Mouse (Mus musculus): Measurements from ENCODE around the gene Hoxd13. TPM values are rescaled to one million over a fixed set of nuclear protein-coding genes. Genes with fewer than 3 reads are reported as not detected.
A peak's percentile ranks its signal among the peaks of the same experiment; 100 is the strongest.

The Hoxd13 gene
- polyA plus RNA-seq, 1 experiment from 2014 or later, result not detected

DNA sequence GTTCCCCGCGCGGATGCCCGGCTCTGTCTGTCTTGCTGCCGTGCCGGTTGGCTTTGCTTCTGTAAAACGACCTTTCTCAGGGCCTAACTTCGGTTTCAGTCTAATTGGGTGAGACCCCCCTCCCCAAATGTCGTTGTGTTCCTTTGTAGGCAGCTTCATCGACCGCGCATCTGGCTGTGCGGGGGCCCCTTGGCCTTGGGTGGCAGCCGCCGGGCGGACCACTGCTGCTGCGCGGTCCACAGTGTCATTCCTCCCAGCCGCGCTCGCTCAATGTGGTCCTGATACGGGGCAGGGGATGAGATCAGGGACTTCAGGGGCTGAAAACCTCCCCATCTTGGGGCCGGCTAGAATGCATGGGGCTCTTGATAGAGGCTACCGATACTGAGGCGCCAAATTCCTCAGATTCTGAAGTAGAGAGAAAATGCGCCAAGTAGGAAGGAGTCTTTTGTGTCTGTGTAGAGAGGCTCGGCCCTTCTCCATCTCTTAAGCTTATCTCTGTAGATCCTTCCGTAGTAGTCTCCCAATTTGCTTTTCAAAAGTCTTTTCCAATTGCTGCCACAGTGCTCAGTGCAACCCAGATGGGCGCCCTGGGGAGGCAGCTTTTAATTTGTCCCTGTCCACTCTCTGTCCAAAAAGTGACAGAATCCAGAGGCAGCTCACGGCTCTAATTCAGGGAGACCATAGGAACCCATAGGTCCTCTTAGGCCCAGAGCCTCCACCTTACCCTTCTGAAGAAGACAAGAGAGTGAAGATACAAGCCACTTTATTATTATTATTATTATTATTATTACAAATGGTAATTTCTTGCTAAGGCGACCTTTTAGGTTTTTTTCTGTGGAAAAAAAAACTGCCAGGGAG is 19.8 kb downstream of the Hoxd13 start:
- under 1% methylated on average over 31 of the region's 31 CpGs for WGBS
- DNase-seq (ENCODE audit: low spot score), result peak; percentile 62

DNA sequence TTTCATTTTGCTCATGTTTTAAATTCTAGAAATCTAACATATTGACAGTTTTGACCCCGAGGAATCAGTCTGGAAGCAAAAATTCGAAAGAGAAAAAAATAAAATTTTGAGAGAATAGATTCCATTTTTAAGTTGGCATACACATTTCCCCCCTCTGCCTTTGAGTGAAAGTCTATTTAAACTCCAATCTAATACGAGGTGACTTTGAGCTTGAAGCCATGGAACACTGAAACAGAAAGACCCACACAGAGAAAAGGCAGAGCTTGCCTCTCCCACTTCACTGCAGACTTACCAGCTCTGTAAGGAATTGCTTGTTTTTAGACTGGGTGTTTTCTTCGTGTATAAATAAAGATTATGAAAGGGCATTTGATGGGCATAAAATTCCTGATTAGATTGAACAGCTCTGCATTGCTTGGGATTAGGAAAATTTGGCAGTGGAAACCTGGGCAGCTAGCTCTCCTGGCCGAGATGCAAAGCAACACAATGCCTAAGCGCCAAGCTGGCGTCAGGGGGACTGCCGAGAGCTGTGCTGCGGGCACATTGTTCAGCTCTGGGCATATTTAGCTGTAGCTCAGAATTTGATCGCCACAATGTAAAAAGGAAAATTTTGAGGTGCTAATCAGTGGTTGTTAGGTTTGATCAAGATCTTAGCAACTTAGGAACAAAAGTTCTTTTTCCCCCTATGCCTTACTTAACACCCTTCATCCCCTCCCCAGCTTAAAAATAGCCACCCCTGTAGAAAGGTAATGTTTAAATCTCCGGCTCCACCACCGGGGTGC is 20.9 kb downstream of the Hoxd13 start:
- H3K4me1 ChIP-seq, result peaks cover 7% of the 10 kb centered on the region
- no peaks in the 10 kb centered on the region for H3K9me3 ChIP-seq
- 4% methylated on average over 12 of the region's 12 CpGs for WGBS
- no peak overlapping the region for H3K27ac ChIP-seq (replicated peaks)
- DNase-seq (ENCODE audit: low spot score), result peak; percentile 52
- no peaks in the 10 kb centered on the region for H3K36me3 ChIP-seq (replicated peaks)
- no peak overlapping the region for H3K4me3 ChIP-seq
- peaks cover 100% of the 10 kb centered on the region for H3K27me3 ChIP-seq (replicated peaks; ENCODE audit: low read depth, poor library complexity, severe bottlenecking)

More for the DNA sequence above, 19.8 kb downstream of the Hoxd13 start:
- no peaks in the 10 kb centered on the region for H3K36me3 ChIP-seq (replicated peaks)
- no peaks in the 10 kb centered on the region for H3K9me3 ChIP-seq
- peaks cover 9% of the 10 kb centered on the region for H3K4me1 ChIP-seq
- H3K27ac ChIP-seq (replicated peaks), result no peak overlapping the region
- H3K4me3 ChIP-seq, result no peak overlapping the region
- peaks cover 100% of the 10 kb centered on the region for H3K27me3 ChIP-seq (replicated peaks; ENCODE audit: low read depth, poor library complexity, severe bottlenecking)

DNA sequence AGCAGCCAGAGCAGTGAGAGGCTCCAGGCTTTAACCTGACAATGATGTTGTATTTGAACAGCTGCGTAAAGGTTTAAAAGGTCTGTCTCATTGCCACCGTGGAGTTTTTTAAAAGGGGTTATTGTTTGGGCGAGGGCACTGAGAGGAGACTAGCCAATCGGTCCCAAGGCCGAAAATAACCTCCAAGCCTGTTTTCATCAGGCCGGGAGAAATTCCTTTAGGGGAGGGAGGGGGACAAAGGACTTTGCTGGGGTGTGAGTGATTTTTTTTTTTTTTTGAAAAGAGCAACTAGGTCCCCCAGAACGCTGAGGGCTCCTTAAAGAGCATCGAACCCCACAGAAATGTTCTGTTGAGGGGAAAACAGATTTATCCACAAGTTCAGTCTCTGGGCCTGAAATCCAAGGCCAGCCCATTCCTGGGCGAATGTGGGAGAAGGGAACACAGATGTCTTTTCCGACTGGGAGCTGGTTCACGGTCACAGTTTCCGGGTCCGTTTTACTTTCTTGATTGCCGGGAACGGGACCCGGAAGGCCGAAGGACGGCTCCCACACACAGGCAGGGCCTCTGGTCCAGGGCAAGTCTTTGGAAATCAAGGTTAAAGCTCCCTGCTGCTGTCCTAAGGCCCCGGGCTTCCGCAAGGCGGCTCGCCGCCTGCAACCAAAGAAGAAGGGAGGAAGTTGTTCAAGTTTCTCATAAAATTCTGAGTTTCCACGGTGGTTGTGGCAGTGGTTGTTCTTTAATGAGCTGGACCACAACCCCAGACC is 21.6 kb downstream of the Hoxd13 start:
- H3K27me3 ChIP-seq (replicated peaks; ENCODE audit: low read depth, poor library complexity, severe bottlenecking), result peaks cover 100% of the 10 kb centered on the region
- DNase-seq (ENCODE audit: low spot score), result peak; percentile 69
- H3K36me3 ChIP-seq (replicated peaks), result no peaks in the 10 kb centered on the region
- H3K4me3 ChIP-seq, result no peak overlapping the region
- H3K9me3 ChIP-seq, result no peaks in the 10 kb centered on the region
- under 1% methylated on average over 24 of the region's 24 CpGs for WGBS
- H3K4me1 ChIP-seq, result peaks cover 7% of the 10 kb centered on the region
- no peak overlapping the region for H3K27ac ChIP-seq (replicated peaks)

DNA sequence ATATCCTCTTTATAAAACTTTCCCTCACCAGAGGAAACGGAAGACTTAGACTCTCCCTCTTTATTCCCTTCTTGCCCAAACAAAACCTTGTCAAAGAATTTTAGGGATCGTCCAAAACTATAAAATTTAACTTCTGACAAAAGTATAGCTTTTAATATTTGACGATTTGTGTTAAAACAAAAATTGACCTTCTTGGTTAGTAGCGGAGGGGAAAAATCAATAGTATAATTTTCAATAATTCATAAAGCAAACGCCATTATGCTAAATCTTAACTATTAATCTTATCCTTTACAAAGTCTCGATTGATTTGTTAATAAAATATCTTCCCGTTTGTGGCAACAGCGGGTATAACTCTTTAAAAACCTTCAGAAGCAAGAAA is 22.2 kb downstream of the Hoxd13 start:
- H3K36me3 ChIP-seq (replicated peaks), result no peaks in the 10 kb centered on the region
- H3K9me3 ChIP-seq, result no peaks in the 10 kb centered on the region
- WGBS, result 9% methylated on average over 8 of the region's 8 CpGs
- no peak overlapping the region for H3K4me3 ChIP-seq
- peaks cover 100% of the 10 kb centered on the region for H3K27me3 ChIP-seq (replicated peaks; ENCODE audit: low read depth, poor library complexity, severe bottlenecking)
- H3K27ac ChIP-seq (replicated peaks), result no peak overlapping the region
- no peak for DNase-seq (ENCODE audit: low spot score)
- peaks cover 7% of the 10 kb centered on the region for H3K4me1 ChIP-seq

DNA sequence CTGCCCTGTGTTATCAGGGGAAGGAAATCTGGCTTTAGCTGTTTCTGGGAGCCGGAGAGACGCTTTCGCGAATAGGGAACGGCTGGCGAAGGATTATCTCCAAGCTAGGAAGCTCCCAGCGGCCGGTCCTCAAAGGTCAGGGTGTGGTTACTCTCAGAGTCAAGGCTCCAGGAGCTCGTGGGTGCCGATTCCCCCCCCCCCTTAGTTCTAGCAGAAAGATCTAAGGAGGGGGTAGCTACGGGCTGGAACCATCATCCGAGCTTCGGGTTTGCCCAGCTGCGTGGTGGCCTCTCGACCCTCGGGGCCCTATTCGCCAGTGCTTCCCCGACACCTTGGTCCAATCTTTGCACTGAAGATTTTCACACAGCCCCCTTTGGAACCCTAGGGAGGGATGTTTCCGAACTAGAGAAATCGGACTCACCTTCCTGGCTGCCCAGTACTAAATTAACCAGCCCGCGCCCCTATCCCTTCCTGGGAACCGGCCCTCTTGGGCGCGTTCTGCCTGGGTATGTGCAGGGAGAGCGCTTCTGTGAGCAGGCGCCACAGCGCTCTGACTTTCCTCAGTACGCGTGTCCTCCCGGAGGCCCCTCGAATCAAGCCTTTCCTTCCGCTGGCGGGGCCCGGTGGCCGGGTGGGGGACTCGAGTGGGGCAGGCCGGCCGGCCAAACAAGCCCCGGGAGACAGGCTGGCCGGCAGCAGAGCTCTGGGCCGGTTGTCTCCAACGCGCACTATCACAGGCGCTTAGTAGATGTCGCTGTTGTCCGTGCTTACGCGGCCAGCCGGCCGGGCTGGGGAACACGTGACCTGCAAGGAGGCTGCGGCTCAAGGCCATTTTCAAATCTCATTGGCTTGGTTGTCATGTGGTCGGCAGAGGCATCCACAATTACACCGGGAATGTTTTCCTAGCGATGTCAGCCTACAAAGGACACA is 23.2 kb downstream of the Hoxd13 start, which contains the start of gene Hoxd10:
Hoxd10 (plus strand) TSS at position 903 of the 930 bp plus-strand sequence.
- Histone ChIP-seq H3K9me3 (no peaks in the 10 kb centered on the region), H3K27ac (replicated peaks) (no peak within 1 kb of the TSS), H3K4me3 (peak within 1 kb of the TSS; percentile 42), H3K27me3 (replicated peaks; ENCODE audit: low read depth, poor library complexity, severe bottlenecking) (peaks cover 100% of the 10 kb centered on the region), H3K4me1 (peaks cover 7% of the 10 kb centered on the region), H3K36me3 (replicated peaks) (no peaks in the 10 kb centered on the region)
- WGBS, result under 1% methylated on average over 56 of the region's 56 CpGs
- peak; percentile 88 for DNase-seq (ENCODE audit: low spot score)

- H3K36me3 ChIP-seq (replicated peaks), result no peaks in the 10 kb centered on the region
- 0 out of 2 replicates have a peak overlapping the region, but pooled peaks have one; percentile 42 for H3K4me3 ChIP-seq
- 3% methylated on average over 35 of the region's 35 CpGs for WGBS
- H3K4me1 ChIP-seq, result peaks cover 7% of the 10 kb centered on the region
- DNase-seq (ENCODE audit: low spot score), result peak; percentile 44
- peaks cover 100% of the 10 kb centered on the region for H3K27me3 ChIP-seq (replicated peaks; ENCODE audit: low read depth, poor library complexity, severe bottlenecking)
- no peaks in the 10 kb centered on the region for H3K9me3 ChIP-seq
- H3K27ac ChIP-seq (replicated peaks), result no peak overlapping the region
Observed at GRCm38 (mm10) chr2:74691995-74692807, 24.1 kb downstream of the Hoxd13 start.

DNA sequence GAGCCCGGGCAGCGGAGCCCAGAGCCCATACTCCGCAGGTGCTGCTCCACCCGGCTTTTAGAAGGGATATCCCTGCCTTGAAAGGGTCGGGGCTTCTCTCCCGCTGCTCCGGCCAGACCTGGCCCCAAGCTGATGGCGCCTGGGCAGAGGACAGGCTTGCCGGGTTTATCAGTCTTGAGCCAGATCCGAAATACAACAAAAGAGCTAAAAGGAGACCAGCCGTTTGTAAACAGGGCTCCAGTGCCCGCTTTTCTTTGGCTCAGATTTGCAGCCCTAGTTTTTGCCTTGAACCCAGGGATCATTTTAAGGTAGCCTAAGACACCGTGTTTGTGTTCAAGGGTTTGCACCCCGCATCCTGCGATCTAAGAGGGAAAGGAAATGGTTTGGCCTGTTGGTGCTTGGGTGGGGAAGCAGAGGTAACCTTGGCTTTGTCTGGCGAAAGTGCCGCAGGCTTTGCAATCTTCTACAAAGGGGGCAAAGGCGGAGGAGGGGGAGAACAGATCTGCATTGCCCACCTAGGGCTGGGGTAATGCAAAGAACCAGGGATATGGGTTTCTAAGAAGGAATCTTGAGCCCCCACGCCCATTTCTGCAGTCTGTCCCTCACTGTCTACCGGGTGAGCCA is 24.8 kb downstream of the Hoxd13 start:
- under 1% methylated on average over 20 of the region's 20 CpGs for WGBS
- DNase-seq (ENCODE audit: low spot score), result peak; percentile 53

GRCm38 (mm10) chr2:74693432-74693827 is 25.3 kb downstream of the Hoxd13 start:
- 3% methylated on average over 4 of the region's 4 CpGs for WGBS
- Histone ChIP-seq H3K36me3 (replicated peaks) (no peaks in the 10 kb centered on the region), H3K4me1 (peaks cover 18% of the 10 kb centered on the region), H3K27ac (replicated peaks) (no peak overlapping the region), H3K9me3 (no peaks in the 10 kb centered on the region), H3K4me3 (no peak overlapping the region), H3K27me3 (replicated peaks; ENCODE audit: low read depth, poor library complexity, severe bottlenecking) (peaks cover 100% of the 10 kb centered on the region)
- DNase-seq (ENCODE audit: low spot score), result peak; percentile 31

More for the DNA sequence above, 24.8 kb downstream of the Hoxd13 start:
- H3K9me3 ChIP-seq, result no peaks in the 10 kb centered on the region
- no peak overlapping the region for H3K4me3 ChIP-seq
- H3K27ac ChIP-seq (replicated peaks), result no peak overlapping the region
- H3K27me3 ChIP-seq (replicated peaks; ENCODE audit: low read depth, poor library complexity, severe bottlenecking), result peaks cover 100% of the 10 kb centered on the region
- H3K36me3 ChIP-seq (replicated peaks), result no peaks in the 10 kb centered on the region
- peaks cover 13% of the 10 kb centered on the region for H3K4me1 ChIP-seq

- Histone ChIP-seq H3K4me3 (no peak overlapping the region), H3K4me1 (peaks cover 21% of the 10 kb centered on the region), H3K36me3 (replicated peaks) (no peaks in the 10 kb centered on the region), H3K27me3 (replicated peaks; ENCODE audit: low read depth, poor library complexity, severe bottlenecking) (peaks cover 100% of the 10 kb centered on the region), H3K9me3 (no peaks in the 10 kb centered on the region), H3K27ac (replicated peaks) (no peak overlapping the region)
- peak; percentile 69 for DNase-seq (ENCODE audit: low spot score)
- 2% methylated on average over 16 of the region's 16 CpGs for WGBS
Observed at GRCm38 (mm10) chr2:74694066-74694465, 26.0 kb downstream of the Hoxd13 start.

- Histone ChIP-seq H3K4me1 (peaks cover 21% of the 10 kb centered on the region), H3K9me3 (no peaks in the 10 kb centered on the region), H3K4me3 (no peak overlapping the region), H3K27ac (replicated peaks) (no peak overlapping the region), H3K36me3 (replicated peaks) (no peaks in the 10 kb centered on the region), H3K27me3 (replicated peaks; ENCODE audit: low read depth, poor library complexity, severe bottlenecking) (peaks cover 100% of the 10 kb centered on the region)
- 3% methylated on average over 1 of the region's 1 CpGs for WGBS
- peak; percentile 17 for DNase-seq (ENCODE audit: low spot score)
Observed at GRCm38 (mm10) chr2:74695383-74695782, 27.3 kb downstream of the Hoxd13 start.
